Mouse (Mus musculus) hindbrain, embryonic 14.5 days (tissue): ENCODE results near the gene Slc15a5. TPM values are rescaled to one million over a fixed set of nuclear protein-coding genes. Genes with fewer than 3 reads are reported as not detected.

ENCODE experiments used
- ATAC-seq: fragments of 200-750 bp; cut with Nextera tagmentation; 2 replicates; pipeline ENCODE4 v1.8.0; 2017; ENCODE audit warnings: moderate number of reproducible peaks, mild to moderate bottlenecking, moderate TSS enrichment, moderate library complexity; ENCODE audit not compliant: low FRiP score
- DNase-seq: peaks from one replicate; pipeline ENCODE4 v3.0.0-alpha.2; 2015; ENCODE audit warnings: low spot score
- H3K27ac ChIP-seq: fragments of 300-500 bp; sonication (generic); 2 replicates; pipeline ENCODE4 v1.5.1; 2014; ENCODE audit warnings: mild to moderate bottlenecking, moderate library complexity
- H3K27me3 ChIP-seq: fragments of 300-500 bp; sonication (generic); 2 replicates; pipeline ENCODE4 v1.6.1; 2014; ENCODE audit warnings: mild to moderate bottlenecking, low read length, mixed read lengths; ENCODE audit not compliant: control insufficient read depth, insufficient read depth
- H3K36me3 ChIP-seq: fragments of 300-500 bp; sonication (generic); replicated peaks from 2 replicates; pipeline ENCODE4 v1.6.1; 2014; ENCODE audit not compliant: control insufficient read depth, insufficient read depth
- H3K4me1 ChIP-seq: fragments of 300-500 bp; sonication (generic); replicated peaks from 2 replicates; pipeline ENCODE4 v1.6.1; 2014; ENCODE audit warnings: antibody characterized with exemption, low read length, mixed read lengths; ENCODE audit not compliant: control insufficient read depth, insufficient read depth
- H3K4me2 ChIP-seq: fragments of 300-500 bp; sonication (generic); replicated peaks from 2 replicates; pipeline ENCODE4 v1.6.1; 2014; ENCODE audit warnings: mild to moderate bottlenecking, moderate library complexity
- H3K4me3 ChIP-seq: fragments of 300-500 bp; sonication (generic); replicated peaks from 2 replicates; pipeline ENCODE4 v1.5.1; 2014; ENCODE audit warnings: mild to moderate bottlenecking, low read length
- H3K9ac ChIP-seq: fragments of 300-500 bp; sonication (generic); 2 replicates; pipeline ENCODE4 v1.6.1; 2014
- H3K9me3 ChIP-seq: fragments of 300-500 bp; sonication (generic); 2 replicates; pipeline ENCODE4 v1.6.1; 2016; ENCODE audit warnings: low read length; ENCODE audit not compliant: control insufficient read depth
- WGBS: fragments of 180-500 bp; shearing (Covaris S2); extraction: QIAGEN DNeasy Blood & Tissue Kit; methylation state at CpG from one replicate; pipeline ENCODE4 v1.1.7; 2014; 5-methylcytosine and 5-hydroxymethylcytosine counted together
- polyA plus RNA-seq: library from polyadenylated mRNA; unstranded; fragments of >200 nt; fragmentation: Nextera tagmentation; extraction: Ambion mirVana; gene quantifications from 2 replicates; pipeline ENCODE4 v1.2.1, GENCODE M21; 2014

The Slc15a5 gene
- not detected in 2 replicates for polyA plus RNA-seq

DNA sequence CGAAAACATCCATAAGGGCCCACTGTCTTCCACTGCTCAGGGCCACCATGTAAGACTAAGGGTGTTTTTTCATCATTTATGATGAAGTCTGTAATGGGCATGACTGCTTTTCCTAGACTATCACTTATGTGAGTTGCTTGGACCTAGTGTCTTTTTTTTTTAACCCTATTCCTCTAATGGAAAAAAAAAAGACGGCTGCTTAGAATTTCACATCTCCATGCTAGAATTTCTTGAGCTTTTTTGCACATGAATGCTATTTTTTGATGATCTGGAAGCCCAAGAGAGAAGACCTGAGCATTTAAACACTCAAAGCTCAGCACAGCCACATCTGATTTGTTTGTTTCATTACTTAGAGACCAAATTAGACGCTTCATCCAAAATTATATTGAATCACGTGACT lies at the start of gene Slc15a5:
Gene Slc15a5 (minus strand): TSS at position 101 of the 400 bp plus-strand sequence.
- 90% methylated on average over 4 of the region's 4 CpGs for WGBS
- Histone ChIP-seq H3K4me1 (no peaks in the 10 kb centered on the region), H3K4me2 (no peak within 1 kb of the TSS), H3K9me3 (no peaks in the 10 kb centered on the region), H3K27me3 (no peaks in the 10 kb centered on the region), H3K4me3 (no peak within 1 kb of the TSS), H3K27ac (no peak within 1 kb of the TSS), H3K36me3 (no peaks in the 10 kb centered on the region), H3K9ac (no peak within 1 kb of the TSS)
- ATAC-seq = no peak
- DNase-seq = no peak

DNA sequence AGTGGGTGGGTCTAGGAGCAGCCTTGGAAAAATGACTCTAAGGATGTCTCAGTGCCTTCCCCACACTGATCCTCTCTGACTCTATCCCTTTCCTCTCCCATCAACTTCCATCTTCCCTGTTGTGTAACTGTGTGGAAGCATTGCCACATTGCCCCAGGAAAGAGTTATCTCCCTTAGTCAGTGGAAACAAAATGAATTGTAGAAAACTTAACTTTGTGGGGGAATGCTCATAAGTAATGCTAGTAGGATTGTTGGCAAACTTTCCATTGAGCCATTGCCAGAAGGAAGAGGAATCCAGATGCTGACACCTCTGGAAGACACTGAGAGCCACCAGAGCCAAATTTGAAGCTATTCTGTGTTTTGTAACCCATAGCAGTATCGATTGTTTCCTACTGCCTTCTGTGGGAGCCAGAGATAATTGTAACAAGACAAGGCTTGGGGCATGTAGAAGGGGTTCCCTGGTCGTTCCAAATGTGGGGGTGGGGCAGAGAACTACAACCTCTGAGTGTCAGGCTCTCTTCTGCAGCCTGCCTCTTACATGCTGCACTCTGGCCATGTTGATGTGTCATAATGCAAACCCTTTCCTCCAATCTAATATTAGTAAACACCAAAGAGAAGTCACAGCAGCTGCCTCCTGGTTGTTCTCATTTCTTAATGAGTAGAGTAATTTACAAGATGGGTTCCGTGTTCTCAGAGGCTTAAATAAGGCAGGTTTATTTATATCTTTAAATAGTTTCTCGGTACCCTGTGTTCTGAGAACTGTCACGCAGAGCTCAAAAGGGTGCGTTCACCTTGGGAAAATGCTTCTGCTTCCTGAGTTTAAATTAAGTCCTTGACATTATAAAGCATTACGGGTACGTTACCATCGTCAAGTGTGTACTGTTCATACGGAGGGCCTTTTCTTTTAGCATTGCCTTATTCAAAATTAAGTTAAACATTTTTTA lies 48.9 kb upstream of the Slc15a5 start:
- Histone ChIP-seq H3K36me3 (no peaks in the 10 kb centered on the region), H3K4me1 (no peaks in the 10 kb centered on the region), H3K4me3 (no peak overlapping the region), H3K9ac (no peak overlapping the region), H3K27me3 (no peaks in the 10 kb centered on the region), H3K27ac (no peak overlapping the region), H3K4me2 (no peak overlapping the region), H3K9me3 (no peaks in the 10 kb centered on the region)
- WGBS = 84% methylated on average over 10 of the region's 10 CpGs
- DNase-seq = peak; percentile 19
- no peak for ATAC-seq

GRCm38 (mm10) chr6:138117496-138117895 lies 37.8 kb upstream of the Slc15a5 start:
- 89% methylated on average over 3 of the region's 3 CpGs for WGBS
- H3K9me3 ChIP-seq = no peaks in the 10 kb centered on the region
- DNase-seq = no peak

GRCm38 (mm10) chr6:138104559-138104958 lies 24.8 kb upstream of the Slc15a5 start:
- Histone ChIP-seq H3K4me3 (no peak overlapping the region), H3K4me1 (no peaks in the 10 kb centered on the region), H3K9ac (no peak overlapping the region), H3K4me2 (no peak overlapping the region), H3K9me3 (no peaks in the 10 kb centered on the region), H3K36me3 (no peaks in the 10 kb centered on the region), H3K27me3 (no peaks in the 10 kb centered on the region), H3K27ac (no peak overlapping the region)
- no peak for ATAC-seq
- DNase-seq = no peak

More at GRCm38 (mm10) chr6:138117496-138117895, 37.8 kb upstream of the Slc15a5 start:
- Histone ChIP-seq H3K4me1 (no peaks in the 10 kb centered on the region), H3K9ac (no peak overlapping the region), H3K36me3 (no peaks in the 10 kb centered on the region), H3K27me3 (no peaks in the 10 kb centered on the region), H3K4me2 (no peak overlapping the region), H3K27ac (no peak overlapping the region), H3K4me3 (no peak overlapping the region)
- no peak for ATAC-seq

DNA sequence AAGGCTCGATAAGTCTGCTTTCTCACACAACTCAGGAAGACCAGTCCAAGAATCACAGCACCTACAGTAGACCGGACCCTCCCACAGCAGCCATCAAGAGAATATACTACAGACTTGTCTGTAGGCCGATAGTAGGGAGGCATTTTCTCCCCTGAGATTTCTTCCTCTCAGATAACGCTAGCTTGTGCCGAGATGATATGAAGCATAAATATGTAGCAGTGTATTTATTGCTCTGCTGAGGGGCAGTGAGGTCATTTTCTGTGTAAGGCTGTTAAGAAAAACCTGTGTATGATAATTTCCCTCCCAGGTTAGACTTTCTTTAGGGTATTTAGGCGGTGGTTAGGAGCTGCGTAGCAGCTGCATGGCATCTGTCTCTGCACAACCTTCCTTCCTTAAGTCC lies 23.2 kb upstream of the Slc15a5 start:
- DNase-seq (no peak), ATAC-seq (no peak)
- WGBS = 78% methylated on average over 7 of the region's 7 CpGs
- no peak overlapping the region for H3K4me2 ChIP-seq
- no peaks in the 10 kb centered on the region for H3K9me3 ChIP-seq
- no peak overlapping the region for H3K9ac ChIP-seq
- H3K4me1 ChIP-seq = no peaks in the 10 kb centered on the region
- no peak overlapping the region for H3K27ac ChIP-seq
- no peak overlapping the region for H3K4me3 ChIP-seq
- no peaks in the 10 kb centered on the region for H3K36me3 ChIP-seq
- H3K27me3 ChIP-seq = no peaks in the 10 kb centered on the region

GRCm38 (mm10) chr6:138101843-138102242 lies 22.1 kb upstream of the Slc15a5 start:
- Histone ChIP-seq H3K4me3 (no peak overlapping the region), H3K9me3 (no peaks in the 10 kb centered on the region), H3K27ac (no peak overlapping the region), H3K27me3 (no peaks in the 10 kb centered on the region), H3K9ac (no peak overlapping the region), H3K36me3 (no peaks in the 10 kb centered on the region), H3K4me1 (no peaks in the 10 kb centered on the region), H3K4me2 (no peak overlapping the region)
- DNase-seq = no peak
- WGBS = 92% methylated on average over 4 of the region's 4 CpGs
- ATAC-seq = no peak

DNA sequence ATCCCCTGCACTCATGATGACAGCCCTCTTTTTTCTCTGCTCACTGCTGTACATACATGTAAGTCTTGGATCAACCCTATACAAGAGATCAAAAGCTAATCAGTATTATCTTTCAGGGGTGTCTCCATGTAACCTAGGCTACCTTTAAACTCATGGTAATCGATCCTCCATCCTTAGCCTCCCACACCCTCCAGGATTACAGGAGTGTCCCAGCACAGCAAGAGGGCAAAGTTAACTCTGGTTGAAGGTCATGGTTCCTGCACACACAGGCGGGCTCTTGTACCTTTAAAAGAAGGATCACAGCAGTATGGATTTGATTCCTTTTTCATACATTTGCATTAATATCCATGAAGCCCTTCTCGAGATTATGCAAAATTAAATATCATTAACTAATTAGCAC lies 19.9 kb upstream of the Slc15a5 start:
- H3K4me1 ChIP-seq = no peaks in the 10 kb centered on the region
- 62% methylated on average over 3 of the region's 3 CpGs for WGBS

GRCm38 (mm10) chr6:138095060-138095459 lies 15.3 kb upstream of the Slc15a5 start:
- H3K4me3 ChIP-seq = no peak overlapping the region
- no peak overlapping the region for H3K4me2 ChIP-seq
- no peaks in the 10 kb centered on the region for H3K36me3 ChIP-seq
- no peaks in the 10 kb centered on the region for H3K4me1 ChIP-seq
- H3K9me3 ChIP-seq = no peaks in the 10 kb centered on the region
- no peak for ATAC-seq
- H3K27ac ChIP-seq = no peak overlapping the region
- H3K27me3 ChIP-seq = no peaks in the 10 kb centered on the region
- 87% methylated on average over 3 of the region's 3 CpGs for WGBS
- H3K9ac ChIP-seq = no peak overlapping the region
- no peak for DNase-seq

More for the DNA sequence above, 19.9 kb upstream of the Slc15a5 start:
- H3K27me3 ChIP-seq = no peaks in the 10 kb centered on the region
- H3K27ac ChIP-seq = no peak overlapping the region
- no peak overlapping the region for H3K4me3 ChIP-seq
- H3K9me3 ChIP-seq = no peaks in the 10 kb centered on the region
- no peak overlapping the region for H3K9ac ChIP-seq
- DNase-seq (no peak), ATAC-seq (no peak)
- no peaks in the 10 kb centered on the region for H3K36me3 ChIP-seq
- H3K4me2 ChIP-seq = no peak overlapping the region

DNA sequence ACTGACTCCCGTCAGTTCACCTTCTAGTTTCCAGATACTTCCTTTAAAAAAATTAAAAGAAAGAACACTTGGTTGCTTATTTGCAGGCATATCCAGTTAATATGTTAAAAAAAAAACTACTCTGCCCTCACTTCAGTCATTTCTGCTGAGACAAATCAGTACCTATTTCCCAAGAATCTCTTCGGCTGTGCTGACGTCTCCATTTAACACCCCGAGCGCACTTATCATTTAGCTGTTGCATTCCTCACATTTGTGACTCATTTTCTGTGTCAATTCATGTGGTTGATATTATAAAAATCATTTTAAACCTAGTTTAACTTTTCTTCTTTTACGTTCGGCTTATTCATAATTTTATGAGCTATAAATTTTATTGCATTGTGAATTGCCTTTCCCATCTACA lies 12.7 kb upstream of the Slc15a5 start:
- DNase-seq = no peak
- H3K4me1 ChIP-seq = no peaks in the 10 kb centered on the region
- no peak for ATAC-seq
- no peak overlapping the region for H3K4me2 ChIP-seq
- 92% methylated on average over 7 of the region's 7 CpGs for WGBS
- no peaks in the 10 kb centered on the region for H3K36me3 ChIP-seq
- no peak overlapping the region for H3K9ac ChIP-seq
- H3K9me3 ChIP-seq = no peaks in the 10 kb centered on the region
- H3K4me3 ChIP-seq = no peak overlapping the region
- H3K27ac ChIP-seq = no peak overlapping the region
- H3K27me3 ChIP-seq = no peaks in the 10 kb centered on the region
